ENCODE assay signal across 11 mouse cellular contexts in genomic region chr12:29695194-29695593, GRCm38 (mm10).
A peak's percentile ranks its signal among the peaks of the same experiment; 100 is the strongest.
DNase-seq lines count a peak whose midpoint lies in the region; ATAC-seq lines count a peak whose summit lies in the region.
"Had no signal": no experiment of that assay in that cellular context is flagged by ENCODE, and none has a peak within 500 bp of the region (broad histone marks: within the 10 kb centered on the region; RNA-seq: fewer than 3 reads in every experiment).

No protein-coding gene starts in this region.

- H3K36me3 ChIP-seq in heart, embryonic 11.5 days (ENCODE audit: control insufficient read depth, insufficient read depth, low read length), result no peaks in the 10 kb centered on the region

- ATAC-seq in heart, embryonic 11.5 days (replicated peaks; ENCODE audit: insufficient number of reproducible peaks, low FRiP score, low TSS enrichment), result no peak
- ATAC-seq in monocyte, adult 5-6 weeks (replicated peaks; ENCODE audit: insufficient number of reproducible peaks, low FRiP score, low TSS enrichment, poor library complexity, severe bottlenecking), result no peak
- ATAC-seq in megakaryocyte progenitor cell, adult 5-6 weeks (replicated peaks; ENCODE audit: poor library complexity), result no peak

- H3K4me1 ChIP-seq in heart, embryonic 11.5 days (ENCODE audit: control insufficient read depth, insufficient read depth, low read length), result peaks cover 15% of the 10 kb centered on the region; the same call in 1 of the 2 replicates

- no peak overlapping the region for H3K4me2 ChIP-seq in heart, embryonic 11.5 days

- DNase-seq in heart, adult 8-10 months (ENCODE audit: low spot score), result no peak
- peak; percentile 36 to 57 for DNase-seq in cerebellum, postnatal 14 days
- DNase-seq in heart, postnatal 14 days, result peak; percentile 14 to 26
- peak; percentile 39 for DNase-seq in left cerebral cortex, postnatal 4 days
- no peak for DNase-seq in ovary, adult 18-20 months (ENCODE audit: low spot score)
- DNase-seq: adrenal gland, postnatal 36 days; kidney, postnatal 4 days; lung, postnatal 14 days had no signal

- intact Hi-C loops in heart, postnatal 14 days (cut with DNase I), result loop anchor here (10.0 kb wide), 1 partner anchor 320 kb away; no protein-coding TSS in a partner anchor
- intact Hi-C loops in left cerebral cortex, postnatal 4 days (cut with DNase I), result no loop called here

- no peak overlapping the region for H3K4me3 ChIP-seq in heart, embryonic 11.5 days (ENCODE audit: low read depth, low read length)

- no peaks in the 10 kb centered on the region for H3K9me3 ChIP-seq in heart, embryonic 11.5 days (replicated peaks; ENCODE audit: control insufficient read depth, low read length)

- H3K27me3 ChIP-seq in heart, embryonic 11.5 days (ENCODE audit: control insufficient read depth, insufficient read depth, low read length), result no peaks in the 10 kb centered on the region

- peak overlapping the region; percentile 3; the same call in 1 of the 2 replicates for H3K27ac ChIP-seq in heart, embryonic 11.5 days (ENCODE audit: low read depth, low read length)

- no peak overlapping the region for H3K9ac ChIP-seq in heart, embryonic 11.5 days (ENCODE audit: low read depth, low read length)

- 28% methylated on average over 2 of the region's 2 CpGs for WGBS in heart, embryonic 11.5 days (ENCODE audit: insufficient replicate concordance)

Comparison
In these comparisons a context has a peak if more than half of its experiments do, and no peak if none do; other contexts are left out.
1. DNase-seq: peak in cerebellum, postnatal 14 days (2 of 2), heart, postnatal 14 days (2 of 2) and left cerebral cortex, postnatal 4 days (single experiment); none in heart, adult 8-10 months (single experiment) and ovary, adult 18-20 months (single experiment).